Mouse (Mus musculus) myocyte (in vitro differentiated cells): ENCODE results near the gene S100a10.

Source experiments
- E2F4 ChIP-seq: IDR thresholded peaks from one replicate; pipeline ENCODE4 v1.6.1; 2011; ENCODE audit warnings: mild to moderate bottlenecking, control low read depth, moderate library complexity; ENCODE audit not compliant: insufficient read depth
- MYOD1 ChIP-seq, 3 experiments: IDR thresholded peaks; one replicate each; pipeline ENCODE4 v1.6.1; 2011; ENCODE audit warnings: control low read depth in 2 of 3, low read depth in 2 of 3, mild to moderate bottlenecking in 2 of 3, moderate library complexity in 1 of 3; ENCODE audit not compliant: insufficient read length in 2 of 3, control insufficient read depth in 1 of 3
- POLR2A ChIP-seq: IDR thresholded peaks from one replicate; pipeline ENCODE4 v1.6.1; 2011; ENCODE audit warnings: low read depth, mild to moderate bottlenecking, control low read depth, moderate library complexity; ENCODE audit not compliant: insufficient read length
- SRF ChIP-seq: IDR thresholded peaks from one replicate; pipeline ENCODE4 v1.6.1; 2011; ENCODE audit warnings: low read depth; ENCODE audit not compliant: control insufficient read depth, insufficient read length
- TCF12 ChIP-seq: IDR thresholded peaks from one replicate; pipeline ENCODE4 v1.6.1; 2011; ENCODE audit warnings: mild to moderate bottlenecking, control low read depth; ENCODE audit not compliant: poor library complexity, insufficient read depth, severe bottlenecking
- TCF3 ChIP-seq: IDR thresholded peaks from one replicate; pipeline ENCODE4 v1.6.1; 2011; ENCODE audit warnings: low read depth, control low read depth; ENCODE audit not compliant: insufficient read length
- USF1 ChIP-seq: IDR thresholded peaks from one replicate; pipeline ENCODE4 v1.6.1; 2011; ENCODE audit warnings: low read depth, mild to moderate bottlenecking, control low read depth, moderate library complexity

DNA sequence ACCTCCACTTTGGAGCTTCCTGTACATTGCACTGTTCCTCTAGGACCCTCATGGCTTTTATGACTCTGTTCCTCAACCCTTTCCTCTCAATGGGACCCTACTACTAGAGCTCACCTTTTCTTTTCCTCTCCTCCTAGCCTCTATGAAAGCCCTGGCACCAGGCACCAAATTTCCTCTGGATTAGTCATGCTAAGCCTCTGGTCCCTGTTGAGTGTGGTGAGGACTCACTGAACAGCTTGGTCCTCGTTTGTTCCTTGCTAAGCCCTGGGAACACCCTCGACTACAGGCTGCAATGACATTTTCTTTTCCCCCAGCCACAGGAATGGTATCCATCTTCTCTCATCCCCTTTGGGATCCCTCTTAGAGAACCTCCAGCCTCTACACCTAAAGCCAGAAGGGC, 13.4 kb upstream of the S100a10 start:
- no peak for TF ChIP-seq USF1
- TF ChIP-seq POLR2A = no peak
- no peak for TF ChIP-seq E2F4
- TF ChIP-seq SRF = no peak
- TF ChIP-seq TCF3 = no peak
- no peak for TF ChIP-seq MYOD1 (IDR thresholded peaks at IDR 0.05; ENCODE audit: control insufficient read depth in 1 of 3, insufficient read length in 2 of 3, low read depth in 2 of 3)
- no peak for TF ChIP-seq TCF12
